Mouse (Mus musculus): ENCODE measurements around the gene Atf7ip2.

- TF ChIP-seq CTCF (IDR thresholded peaks at IDR 0.05; ENCODE audit: control insufficient read depth, insufficient read depth, insufficient read length) (no peak), MAX (IDR thresholded peaks at IDR 0.05) (no peak), MYOG (IDR thresholded peaks at IDR 0.05; ENCODE audit: control insufficient read depth, extremely low read depth, insufficient read length) (no peak)
Observed at GRCm38 (mm10) chr16:10208777-10209176, 16.3 kb downstream of the Atf7ip2 start.

Measured in C2C12 (cell line).